Mouse (Mus musculus) left cerebral cortex, postnatal 25 days (tissue): ENCODE results near the gene Gm20696. TPM values are rescaled to one million over a fixed set of nuclear protein-coding genes. Genes with fewer than 3 reads are reported as not detected.

Experiments
- DNase-seq, 2 experiments: peaks; one replicate each; pipeline ENCODE4 v3.0.0; 2022; ENCODE audit warnings: low spot score in 2 of 2, mixed read lengths in 1 of 2
- intact Hi-C: fragments of 180-260 bp; cut with DNase I; formaldehyde crosslinking; loops from one replicate; pipeline ENCODE4 v1.15.1; 2025
- total RNA-seq, 2 experiments: library from RNA; stranded (reverse); gene quantifications; 2 replicates each; pipeline ENCODE4 v1.2.3; 2021

Gm20696 gene
- total RNA-seq, 2 experiments from 2014 or later = 6.1 to 9.5 TPM

GRCm38 (mm10) chr6:99328634-99329033, 338.0 kb downstream of the Gm20696 start:
- intact Hi-C loops = no loop called here

GRCm38 (mm10) chr6:99328146-99328545, 338.5 kb downstream of the Gm20696 start:
- intact Hi-C loops = no loop called here
- no peak for DNase-seq

More at GRCm38 (mm10) chr6:99328634-99329033, 338.0 kb downstream of the Gm20696 start:
- DNase-seq = no peak

- no peak for DNase-seq
- intact Hi-C loops = no loop called here
These were observed 338.9 kb downstream of the Gm20696 start for GRCm38 (mm10) chr6:99327721-99328120.

- DNase-seq = no peak
- intact Hi-C loops = no loop called here
These were observed 340.7 kb downstream of the Gm20696 start for GRCm38 (mm10) chr6:99325881-99326280.

- no peak for DNase-seq
- intact Hi-C loops = no loop called here
These were observed 341.1 kb downstream of the Gm20696 start for GRCm38 (mm10) chr6:99325461-99325860.

GRCm38 (mm10) chr6:99322132-99322904, 344.3 kb downstream of the Gm20696 start:
- DNase-seq = no peak
- intact Hi-C loops = no loop called here

- intact Hi-C loops = no loop called here
- no peak for DNase-seq
These were observed 346.2 kb downstream of the Gm20696 start for GRCm38 (mm10) chr6:99320444-99320843.

GRCm38 (mm10) chr6:99319415-99320405, 346.9 kb downstream of the Gm20696 start:
- no peak for DNase-seq
- intact Hi-C loops = no loop called here

GRCm38 (mm10) chr6:99314746-99315145, 351.9 kb downstream of the Gm20696 start:
- intact Hi-C loops = no loop called here
- no peak for DNase-seq

GRCm38 (mm10) chr6:99310529-99310928, 356.1 kb downstream of the Gm20696 start:
- intact Hi-C loops = no loop called here
- no peak for DNase-seq

- intact Hi-C loops = no loop called here
- no peak for DNase-seq
These were observed 356.5 kb downstream of the Gm20696 start for GRCm38 (mm10) chr6:99310171-99310500.

- intact Hi-C loops = no loop called here
These were observed 357.0 kb downstream of the Gm20696 start for GRCm38 (mm10) chr6:99309466-99310170.

GRCm38 (mm10) chr6:99305751-99306150, 360.8 kb downstream of the Gm20696 start:
- no peak for DNase-seq
- intact Hi-C loops = no loop called here

More at GRCm38 (mm10) chr6:99309466-99310170, 357.0 kb downstream of the Gm20696 start:
- no peak for DNase-seq

GRCm38 (mm10) chr6:99305236-99305635, 361.4 kb downstream of the Gm20696 start:
- intact Hi-C loops = no loop called here
- DNase-seq = no peak

GRCm38 (mm10) chr6:99302662-99303435, 363.7 kb downstream of the Gm20696 start:
- intact Hi-C loops = no loop called here
- no peak for DNase-seq

GRCm38 (mm10) chr6:99301923-99302322, 364.7 kb downstream of the Gm20696 start:
- intact Hi-C loops = no loop called here
- DNase-seq = no peak

GRCm38 (mm10) chr6:99300235-99300634, 366.4 kb downstream of the Gm20696 start:
- intact Hi-C loops = no loop called here

GRCm38 (mm10) chr6:99299196-99299595, 367.4 kb downstream of the Gm20696 start:
- intact Hi-C loops = no loop called here
- no peak for DNase-seq

More at GRCm38 (mm10) chr6:99300235-99300634, 366.4 kb downstream of the Gm20696 start:
- no peak for DNase-seq

- DNase-seq = no peak
- intact Hi-C loops = no loop called here
These were observed 369.1 kb downstream of the Gm20696 start for GRCm38 (mm10) chr6:99297535-99297934.
